Mouse (Mus musculus): ENCODE results near the gene Cab39. TPM values are rescaled to one million over a fixed set of nuclear protein-coding genes. Genes with fewer than 3 reads are reported as not detected.
"Not testable (repeated sequence)": the region's sequence is repeated elsewhere in the genome, so short reads cannot be mapped to it uniquely, and the experiment has no call there.

The Cab39 gene
- polyA plus RNA-seq, 1 experiment from 2014 or later, result 94.5 TPM

GRCm38 (mm10) chr1:85799776-85800175 is 6.5 kb downstream of the Cab39 start:
- Histone ChIP-seq H3K9me3 (ENCODE audit: control insufficient read depth, low read length) (no peaks in the 10 kb centered on the region), H3K4me3 (replicated peaks; ENCODE audit: low read depth, low read length) (no peak overlapping the region), H3K4me2 (ENCODE audit: low read length) (no peak overlapping the region), H3K27ac (replicated peaks; ENCODE audit: low read depth, low read length) (no peak overlapping the region), H3K27me3 (ENCODE audit: control insufficient read depth, insufficient read depth, low read length) (no peaks in the 10 kb centered on the region), H3K9ac (replicated peaks; ENCODE audit: low read length) (no peak overlapping the region), H3K4me1 (ENCODE audit: control insufficient read depth, insufficient read depth, low read length) (peaks cover 9% of the 10 kb centered on the region; the same call in 1 of the 2 replicates), H3K36me3 (ENCODE audit: control insufficient read depth, insufficient read depth, low read length) (0 out of 2 replicates have a peak, but pooled peaks cover 2% of the 10 kb centered on the region)
- ATAC-seq (ENCODE audit: low FRiP score, low TSS enrichment), result no peak
- no peak for DNase-seq
- 85% methylated on average over 1 of the region's 1 CpGs for WGBS

GRCm38 (mm10) chr1:85802517-85802916 is 9.3 kb downstream of the Cab39 start:
- Histone ChIP-seq H3K9ac (replicated peaks; ENCODE audit: low read length) (no peak overlapping the region), H3K27ac (replicated peaks; ENCODE audit: low read depth, low read length) (no peak overlapping the region), H3K4me3 (replicated peaks; ENCODE audit: low read depth, low read length) (no peak overlapping the region), H3K4me2 (ENCODE audit: low read length) (no peak overlapping the region), H3K9me3 (ENCODE audit: control insufficient read depth, low read length) (no peaks in the 10 kb centered on the region), H3K4me1 (ENCODE audit: control insufficient read depth, insufficient read depth, low read length) (no peaks in the 10 kb centered on the region), H3K27me3 (ENCODE audit: control insufficient read depth, insufficient read depth, low read length) (no peaks in the 10 kb centered on the region), H3K36me3 (ENCODE audit: control insufficient read depth, insufficient read depth, low read length) (no peaks in the 10 kb centered on the region)
- no peak for DNase-seq
- no peak for ATAC-seq (ENCODE audit: low FRiP score, low TSS enrichment)
- WGBS, result 88% methylated on average over 1 of the region's 1 CpGs

GRCm38 (mm10) chr1:85804551-85804950 is 11.3 kb downstream of the Cab39 start:
- Histone ChIP-seq H3K4me2 (ENCODE audit: low read length) (no peak overlapping the region), H3K27me3 (ENCODE audit: control insufficient read depth, insufficient read depth, low read length) (no peaks in the 10 kb centered on the region), H3K36me3 (ENCODE audit: control insufficient read depth, insufficient read depth, low read length) (no peaks in the 10 kb centered on the region), H3K27ac (replicated peaks; ENCODE audit: low read depth, low read length) (no peak overlapping the region), H3K9me3 (ENCODE audit: control insufficient read depth, low read length) (no peaks in the 10 kb centered on the region), H3K4me1 (ENCODE audit: control insufficient read depth, insufficient read depth, low read length) (no peaks in the 10 kb centered on the region), H3K4me3 (replicated peaks; ENCODE audit: low read depth, low read length) (no peak overlapping the region), H3K9ac (replicated peaks; ENCODE audit: low read length) (no peak overlapping the region)
- DNase-seq (no peak), ATAC-seq (ENCODE audit: low FRiP score, low TSS enrichment) (no peak)
- 96% methylated on average over 8 of the region's 8 CpGs for WGBS

GRCm38 (mm10) chr1:85809256-85809655 is 16.0 kb downstream of the Cab39 start:
- ATAC-seq (ENCODE audit: low FRiP score, low TSS enrichment) (no peak), DNase-seq (no peak)
- Histone ChIP-seq H3K9ac (replicated peaks; ENCODE audit: low read length) (no peak overlapping the region), H3K36me3 (ENCODE audit: control insufficient read depth, insufficient read depth, low read length) (no peaks in the 10 kb centered on the region), H3K27ac (replicated peaks; ENCODE audit: low read depth, low read length) (no peak overlapping the region), H3K4me3 (replicated peaks; ENCODE audit: low read depth, low read length) (no peak overlapping the region), H3K27me3 (ENCODE audit: control insufficient read depth, insufficient read depth, low read length) (no peaks in the 10 kb centered on the region), H3K4me1 (ENCODE audit: control insufficient read depth, insufficient read depth, low read length) (no peaks in the 10 kb centered on the region), H3K4me2 (ENCODE audit: low read length) (no peak overlapping the region), H3K9me3 (ENCODE audit: control insufficient read depth, low read length) (no peaks in the 10 kb centered on the region)
- 86% methylated on average over 4 of the region's 4 CpGs for WGBS

GRCm38 (mm10) chr1:85810343-85810742 is 17.1 kb downstream of the Cab39 start:
- no peak for ATAC-seq (ENCODE audit: low FRiP score, low TSS enrichment)
- Histone ChIP-seq H3K4me2 (ENCODE audit: low read length) (no peak overlapping the region), H3K27me3 (ENCODE audit: control insufficient read depth, insufficient read depth, low read length) (no peaks in the 10 kb centered on the region), H3K4me3 (replicated peaks; ENCODE audit: low read depth, low read length) (no peak overlapping the region), H3K9me3 (ENCODE audit: control insufficient read depth, low read length) (no peaks in the 10 kb centered on the region), H3K4me1 (ENCODE audit: control insufficient read depth, insufficient read depth, low read length) (no peaks in the 10 kb centered on the region), H3K36me3 (ENCODE audit: control insufficient read depth, insufficient read depth, low read length) (no peaks in the 10 kb centered on the region), H3K27ac (replicated peaks; ENCODE audit: low read depth, low read length) (no peak overlapping the region), H3K9ac (replicated peaks; ENCODE audit: low read length) (no peak overlapping the region)
- DNase-seq, result no peak
- 90% methylated on average over 2 of the region's 2 CpGs for WGBS

GRCm38 (mm10) chr1:85810787-85811186 is 17.5 kb downstream of the Cab39 start:
- Histone ChIP-seq H3K9ac (replicated peaks; ENCODE audit: low read length) (no peak overlapping the region), H3K4me3 (replicated peaks; ENCODE audit: low read depth, low read length) (no peak overlapping the region), H3K4me1 (ENCODE audit: control insufficient read depth, insufficient read depth, low read length) (no peaks in the 10 kb centered on the region), H3K9me3 (ENCODE audit: control insufficient read depth, low read length) (no peaks in the 10 kb centered on the region), H3K36me3 (ENCODE audit: control insufficient read depth, insufficient read depth, low read length) (no peaks in the 10 kb centered on the region), H3K27ac (replicated peaks; ENCODE audit: low read depth, low read length) (no peak overlapping the region), H3K4me2 (ENCODE audit: low read length) (no peak overlapping the region), H3K27me3 (ENCODE audit: control insufficient read depth, insufficient read depth, low read length) (no peaks in the 10 kb centered on the region)
- DNase-seq, result no peak
- 94% methylated on average over 2 of the region's 2 CpGs for WGBS
- no peak for ATAC-seq (ENCODE audit: low FRiP score, low TSS enrichment)

- H3K36me3 ChIP-seq (ENCODE audit: control insufficient read depth, insufficient read depth, low read length); H3K9ac ChIP-seq (replicated peaks; ENCODE audit: low read length); ATAC-seq (ENCODE audit: low FRiP score, low TSS enrichment); H3K4me3 ChIP-seq (replicated peaks; ENCODE audit: low read depth, low read length); H3K4me2 ChIP-seq (ENCODE audit: low read length); H3K9me3 ChIP-seq (ENCODE audit: control insufficient read depth, low read length); H3K27me3 ChIP-seq (ENCODE audit: control insufficient read depth, insufficient read depth, low read length); H3K4me1 ChIP-seq (ENCODE audit: control insufficient read depth, insufficient read depth, low read length); DNase-seq; H3K27ac ChIP-seq (replicated peaks; ENCODE audit: low read depth, low read length): not testable (repeated sequence)
These were observed 21.0 kb downstream of the Cab39 start for GRCm38 (mm10) chr1:85814213-85814612.

- H3K4me2 ChIP-seq (ENCODE audit: low read length), result no peak overlapping the region
- DNase-seq (no peak), ATAC-seq (ENCODE audit: low FRiP score, low TSS enrichment) (no peak)
- H3K4me3 ChIP-seq (replicated peaks; ENCODE audit: low read depth, low read length), result no peak overlapping the region
- H3K4me1 ChIP-seq (ENCODE audit: control insufficient read depth, insufficient read depth, low read length), result no peaks in the 10 kb centered on the region
- H3K27ac ChIP-seq (replicated peaks; ENCODE audit: low read depth, low read length), result no peak overlapping the region
- H3K36me3 ChIP-seq (ENCODE audit: control insufficient read depth, insufficient read depth, low read length), result peaks cover 29% of the 10 kb centered on the region
- no peaks in the 10 kb centered on the region for H3K27me3 ChIP-seq (ENCODE audit: control insufficient read depth, insufficient read depth, low read length)
- WGBS, result 97% methylated on average over 6 of the region's 6 CpGs
- no peaks in the 10 kb centered on the region for H3K9me3 ChIP-seq (ENCODE audit: control insufficient read depth, low read length)
- no peak overlapping the region for H3K9ac ChIP-seq (replicated peaks; ENCODE audit: low read length)
These were observed 24.9 kb downstream of the Cab39 start for GRCm38 (mm10) chr1:85818121-85818520.

- Histone ChIP-seq H3K4me1 (ENCODE audit: control insufficient read depth, insufficient read depth, low read length) (no peaks in the 10 kb centered on the region), H3K4me3 (replicated peaks; ENCODE audit: low read depth, low read length) (no peak overlapping the region), H3K36me3 (ENCODE audit: control insufficient read depth, insufficient read depth, low read length) (peaks cover 32% of the 10 kb centered on the region), H3K27me3 (ENCODE audit: control insufficient read depth, insufficient read depth, low read length) (no peaks in the 10 kb centered on the region), H3K9ac (replicated peaks; ENCODE audit: low read length) (no peak overlapping the region), H3K27ac (replicated peaks; ENCODE audit: low read depth, low read length) (no peak overlapping the region), H3K4me2 (ENCODE audit: low read length) (no peak overlapping the region), H3K9me3 (ENCODE audit: control insufficient read depth, low read length) (no peaks in the 10 kb centered on the region)
- DNase-seq, result no peak
- 97% methylated on average over 1 of the region's 1 CpGs for WGBS
- ATAC-seq (ENCODE audit: low FRiP score, low TSS enrichment), result no peak
These were observed 26.5 kb downstream of the Cab39 start for GRCm38 (mm10) chr1:85819695-85820094.

All from midbrain, embryonic 14.5 days (tissue).